Mouse (Mus musculus) cortical plate, adult 2 months (tissue): Measurements from ENCODE around the gene Tmem126b.

Experiments used
- CTCF ChIP-seq: fragments of 200-500 bp; IDR thresholded peaks from 2 replicates; pipeline ENCODE4 v1.5.1; 2011; ENCODE audit warnings: mild to moderate bottlenecking, control low read depth, low read length; ENCODE audit not compliant: insufficient read depth; ENCODE audit errors: extremely low read depth
- POLR2A ChIP-seq: fragments of 200-500 bp; IDR thresholded peaks from 2 replicates; pipeline ENCODE4 v1.6.1; 2011; ENCODE audit warnings: mild to moderate bottlenecking, low read length, control low read depth; ENCODE audit not compliant: insufficient read depth; ENCODE audit errors: extremely low read depth

DNA sequence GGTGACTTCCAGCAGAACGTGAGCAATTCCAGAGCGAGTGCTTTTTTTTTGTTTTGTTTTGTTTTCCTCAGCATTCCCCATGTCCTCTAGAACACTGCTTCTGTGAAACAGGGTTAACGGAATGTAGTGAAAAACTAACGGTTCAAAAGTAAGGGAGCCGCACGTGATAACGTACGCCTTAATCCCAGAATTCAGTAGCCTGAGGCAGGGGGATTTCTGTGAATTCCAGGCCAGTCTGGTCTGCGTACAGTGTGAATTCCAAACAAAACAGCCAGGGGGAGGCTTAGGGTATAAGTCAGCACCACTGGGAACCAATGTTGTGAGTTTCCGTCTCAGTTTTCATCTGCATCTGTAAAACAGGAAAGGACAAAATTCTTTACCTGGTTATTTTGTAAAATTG is 18.3 kb downstream of the Tmem126b start:
- 0 out of 2 replicates have a peak, but pooled peaks have one; percentile 15 for TF ChIP-seq CTCF
- TF ChIP-seq POLR2A: no peak
